Mouse (Mus musculus) embryonic facial prominence, embryonic 12.5 days (tissue): ENCODE data around the gene Ypel3. TPM values are rescaled to one million over a fixed set of nuclear protein-coding genes. Genes with fewer than 3 reads are reported as not detected.
"Not testable (repeated sequence)": the region's sequence is repeated elsewhere in the genome, so short reads cannot be mapped to it uniquely, and the experiment has no call there.

ENCODE experiments used
- ATAC-seq: fragments of 200-750 bp; cut with Nextera tagmentation; 2 replicates; pipeline ENCODE4 v1.8.0; 2017; ENCODE audit not compliant: insufficient number of reproducible peaks, insufficient read depth, low FRiP score, low TSS enrichment
- H3K27ac ChIP-seq: fragments of 300-500 bp; sonication (generic); 2 replicates; pipeline ENCODE4 v1.5.1; 2016; ENCODE audit warnings: mild to moderate bottlenecking
- H3K27me3 ChIP-seq: fragments of 300-500 bp; sonication (generic); 2 replicates; pipeline ENCODE4 v1.6.1; 2016; ENCODE audit warnings: mild to moderate bottlenecking, moderate library complexity
- H3K36me3 ChIP-seq: fragments of 300-500 bp; sonication (generic); 2 replicates; pipeline ENCODE4 v1.6.1; 2016; ENCODE audit warnings: mild to moderate bottlenecking
- H3K4me1 ChIP-seq: fragments of 300-500 bp; sonication (generic); 2 replicates; pipeline ENCODE4 v1.6.1; 2016
- H3K4me2 ChIP-seq: fragments of 300-500 bp; sonication (generic); replicated peaks from 2 replicates; pipeline ENCODE4 v1.6.1; 2016; ENCODE audit warnings: mild to moderate bottlenecking, moderate library complexity
- H3K4me3 ChIP-seq: fragments of 300-500 bp; sonication (generic); 2 replicates; pipeline ENCODE4 v1.5.1; 2016; ENCODE audit warnings: mild to moderate bottlenecking
- H3K9ac ChIP-seq: fragments of 300-500 bp; sonication (generic); 2 replicates; pipeline ENCODE4 v1.6.1; 2016; ENCODE audit warnings: mild to moderate bottlenecking, moderate library complexity
- H3K9me3 ChIP-seq: fragments of 300-500 bp; sonication (generic); 2 replicates; pipeline ENCODE4 v1.6.1; 2016; ENCODE audit warnings: mild to moderate bottlenecking, moderate library complexity
- WGBS: fragments of 180-500 bp; shearing (Covaris S2); methylation state at CpG from one replicate; pipeline ENCODE4 v1.1.7; 2016; 5-methylcytosine and 5-hydroxymethylcytosine counted together
- polyA plus RNA-seq: library from polyadenylated mRNA; unstranded; fragments of >200 nt; fragmentation: Nextera tagmentation; extraction: Ambion mirVana; gene quantifications from 2 replicates; pipeline ENCODE4 v1.2.1, GENCODE M21; 2016

The Ypel3 gene
- 118 and 119 TPM in 2 replicates for polyA plus RNA-seq

GRCm38 (mm10) chr7:126776598-126777057 lies at the start of gene Ypel3:
Gene Ypel3 (plus strand): TSS chr7:126776955.
- peak; percentile 84 for ATAC-seq
- peaks cover 11% of the 10 kb centered on the region for H3K36me3 ChIP-seq
- H3K9ac ChIP-seq = peak within 1 kb of the TSS; percentile 89
- no peaks in the 10 kb centered on the region for H3K9me3 ChIP-seq
- peak within 1 kb of the TSS; percentile 75 for H3K4me3 ChIP-seq
- H3K27ac ChIP-seq = peak within 1 kb of the TSS; percentile 88
- H3K27me3 ChIP-seq = no peaks in the 10 kb centered on the region
- peak within 1 kb of the TSS; percentile 87 for H3K4me2 ChIP-seq
- H3K4me1 ChIP-seq = peaks cover 37% of the 10 kb centered on the region
- WGBS = under 1% methylated on average over 30 of the region's 37 CpGs

- not testable (repeated sequence) for H3K4me3 ChIP-seq, H3K36me3 ChIP-seq, H3K27ac ChIP-seq, ATAC-seq, H3K9me3 ChIP-seq, H3K27me3 ChIP-seq, H3K4me1 ChIP-seq, H3K9ac ChIP-seq, H3K4me2 ChIP-seq
- WGBS = 79% methylated on average over 4 of the region's 4 CpGs
Measured at GRCm38 (mm10) chr7:126730256-126730789, 46.4 kb upstream of the Ypel3 start.

- H3K4me1 ChIP-seq = no peaks in the 10 kb centered on the region; the same call in 1 of the 2 replicates
- no peaks in the 10 kb centered on the region for H3K27me3 ChIP-seq
- no peaks in the 10 kb centered on the region for H3K36me3 ChIP-seq
- H3K4me3 ChIP-seq = no peak overlapping the region
- H3K9me3 ChIP-seq = no peaks in the 10 kb centered on the region
- WGBS = 77% methylated on average over 8 of the region's 8 CpGs
- no peak overlapping the region for H3K27ac ChIP-seq
- H3K9ac ChIP-seq = no peak overlapping the region
- H3K4me2 ChIP-seq = no peak overlapping the region
- no peak for ATAC-seq
Measured at GRCm38 (mm10) chr7:126736122-126736521, 40.6 kb upstream of the Ypel3 start.

- WGBS = 88% methylated on average over 17 of the region's 17 CpGs
- no peak overlapping the region for H3K4me3 ChIP-seq
- no peak for ATAC-seq
Measured at GRCm38 (mm10) chr7:126739551-126739950, 37.2 kb upstream of the Ypel3 start.

GRCm38 (mm10) chr7:126740132-126740735 lies 36.5 kb upstream of the Ypel3 start:
- Histone ChIP-seq H3K4me3 (no peak overlapping the region), H3K9me3 (no peaks in the 10 kb centered on the region), H3K4me2 (no peak overlapping the region), H3K9ac (no peak overlapping the region), H3K4me1 (no peaks in the 10 kb centered on the region; the same call in 1 of the 2 replicates), H3K36me3 (no peaks in the 10 kb centered on the region), H3K27ac (no peak overlapping the region), H3K27me3 (no peaks in the 10 kb centered on the region)
- 78% methylated on average over 13 of the region's 13 CpGs for WGBS
- ATAC-seq = no peak

More at GRCm38 (mm10) chr7:126739551-126739950, 37.2 kb upstream of the Ypel3 start:
- no peak overlapping the region for H3K4me2 ChIP-seq
- H3K36me3 ChIP-seq = no peaks in the 10 kb centered on the region
- H3K9me3 ChIP-seq = no peaks in the 10 kb centered on the region
- H3K9ac ChIP-seq = no peak overlapping the region
- no peak overlapping the region for H3K27ac ChIP-seq
- H3K4me1 ChIP-seq = no peaks in the 10 kb centered on the region; the same call in 1 of the 2 replicates
- no peaks in the 10 kb centered on the region for H3K27me3 ChIP-seq

GRCm38 (mm10) chr7:126740977-126741376 lies 35.8 kb upstream of the Ypel3 start:
- no peaks in the 10 kb centered on the region; the same call in 1 of the 2 replicates for H3K4me1 ChIP-seq
- no peak for ATAC-seq
- no peaks in the 10 kb centered on the region for H3K27me3 ChIP-seq
- no peak overlapping the region for H3K9ac ChIP-seq
- H3K4me2 ChIP-seq = no peak overlapping the region
- H3K36me3 ChIP-seq = no peaks in the 10 kb centered on the region
- H3K27ac ChIP-seq = no peak overlapping the region
- WGBS = 68% methylated on average over 5 of the region's 5 CpGs
- no peaks in the 10 kb centered on the region for H3K9me3 ChIP-seq
- no peak overlapping the region for H3K4me3 ChIP-seq

- Histone ChIP-seq H3K27ac (no peak overlapping the region), H3K27me3 (no peaks in the 10 kb centered on the region), H3K4me3 (no peak overlapping the region), H3K4me1 (no peaks in the 10 kb centered on the region; the same call in 1 of the 2 replicates), H3K36me3 (no peaks in the 10 kb centered on the region), H3K4me2 (no peak overlapping the region), H3K9ac (no peak overlapping the region), H3K9me3 (no peaks in the 10 kb centered on the region)
- WGBS = 82% methylated on average over 5 of the region's 5 CpGs
- ATAC-seq = 0 out of 2 replicates have a peak, but pooled peaks have one; percentile 47
Measured at GRCm38 (mm10) chr7:126741452-126741851, 35.3 kb upstream of the Ypel3 start.

- Histone ChIP-seq H3K9me3 (no peaks in the 10 kb centered on the region), H3K9ac (no peak overlapping the region), H3K4me3 (no peak overlapping the region), H3K27me3 (no peaks in the 10 kb centered on the region), H3K36me3 (no peaks in the 10 kb centered on the region), H3K27ac (no peak overlapping the region), H3K4me1 (no peaks in the 10 kb centered on the region; the same call in 1 of the 2 replicates), H3K4me2 (no peak overlapping the region)
- ATAC-seq = no peak
- WGBS = 90% methylated on average over 13 of the region's 13 CpGs
Measured at GRCm38 (mm10) chr7:126741964-126742482, 34.7 kb upstream of the Ypel3 start.

GRCm38 (mm10) chr7:126746066-126746465 lies 30.7 kb upstream of the Ypel3 start:
- H3K27ac ChIP-seq = no peak overlapping the region
- H3K27me3 ChIP-seq = no peaks in the 10 kb centered on the region
- no peak overlapping the region for H3K4me3 ChIP-seq
- H3K4me1 ChIP-seq = no peaks in the 10 kb centered on the region
- H3K4me2 ChIP-seq = no peak overlapping the region
- no peak overlapping the region for H3K9ac ChIP-seq
- WGBS = 89% methylated on average over 12 of the region's 12 CpGs
- H3K36me3 ChIP-seq = no peaks in the 10 kb centered on the region
- no peak for ATAC-seq
- no peaks in the 10 kb centered on the region for H3K9me3 ChIP-seq

- Histone ChIP-seq H3K9ac (no peak overlapping the region), H3K27me3 (no peaks in the 10 kb centered on the region), H3K4me1 (no peaks in the 10 kb centered on the region), H3K9me3 (no peaks in the 10 kb centered on the region), H3K27ac (no peak overlapping the region), H3K36me3 (no peaks in the 10 kb centered on the region), H3K4me2 (no peak overlapping the region), H3K4me3 (no peak overlapping the region)
- ATAC-seq = no peak
- WGBS = 22% methylated on average over 6 of the region's 6 CpGs
Measured at GRCm38 (mm10) chr7:126746798-126747197, 30.0 kb upstream of the Ypel3 start.

- Histone ChIP-seq H3K4me1 (no peaks in the 10 kb centered on the region), H3K27me3 (no peaks in the 10 kb centered on the region), H3K9me3 (no peaks in the 10 kb centered on the region), H3K36me3 (no peaks in the 10 kb centered on the region), H3K4me2 (no peak overlapping the region), H3K9ac (no peak overlapping the region; the same call in 1 of the 2 replicates), H3K4me3 (no peak overlapping the region), H3K27ac (no peak overlapping the region)
- no peak for ATAC-seq
- 76% methylated on average over 7 of the region's 7 CpGs for WGBS
Measured at GRCm38 (mm10) chr7:126748824-126749223, 27.9 kb upstream of the Ypel3 start.
